Mouse (Mus musculus) c-Kit-positive CD71-positive TER-119-positive erythroid progenitor cells, embryonic 14.5 days (primary cell): Measurements from ENCODE around the gene Cnksr1.
"Not testable (repeated sequence)": the region's sequence is repeated elsewhere in the genome, so short reads cannot be mapped to it uniquely, and the experiment has no call there.

Experiments
- DNase-seq: peaks from one replicate; pipeline ENCODE4 v3.0.0-alpha.2; 2013; ENCODE audit warnings: low spot score

Cnksr1 gene

GRCm38 (mm10) chr4:134238279-134238651, at the start of gene Cnksr1:
Gene Cnksr1, minus strand, starts transcription at chr4:134238399.
- no peak for DNase-seq

GRCm38 (mm10) chr4:134287575-134288025, 49.4 kb upstream of the Cnksr1 start, which contains the start of gene Pdik1l:
Gene Pdik1l, minus strand, starts transcription at chr4:134287895.
- peak; percentile 76 for DNase-seq

GRCm38 (mm10) chr4:134287168-134287564, 49.0 kb upstream of the Cnksr1 start:
- DNase-seq: peak; percentile 85

GRCm38 (mm10) chr4:134286226-134287167, 48.3 kb upstream of the Cnksr1 start:
- peak; percentile 29 for DNase-seq

- DNase-seq: peak; percentile 84
Measured at GRCm38 (mm10) chr4:134284942-134285341, 46.7 kb upstream of the Cnksr1 start.

GRCm38 (mm10) chr4:134273417-134274345, 35.5 kb upstream of the Cnksr1 start:
- DNase-seq: peak; percentile 86

- DNase-seq: no peak
Measured at GRCm38 (mm10) chr4:134272731-134273416, 34.7 kb upstream of the Cnksr1 start.

GRCm38 (mm10) chr4:134271979-134272378, 33.8 kb upstream of the Cnksr1 start:
- no peak for DNase-seq

GRCm38 (mm10) chr4:134269622-134270021, 31.4 kb upstream of the Cnksr1 start:
- not testable (repeated sequence) for DNase-seq

- no peak for DNase-seq
Measured at GRCm38 (mm10) chr4:134268102-134268655, 30.0 kb upstream of the Cnksr1 start.

- no peak for DNase-seq
Measured at GRCm38 (mm10) chr4:134265860-134266585, 27.8 kb upstream of the Cnksr1 start.

GRCm38 (mm10) chr4:134263191-134263590, 25.0 kb upstream of the Cnksr1 start:
- DNase-seq: no peak

GRCm38 (mm10) chr4:134258354-134258753, 20.2 kb upstream of the Cnksr1 start:
- DNase-seq: no peak

GRCm38 (mm10) chr4:134257198-134258009, 19.2 kb upstream of the Cnksr1 start:
- no peak for DNase-seq

GRCm38 (mm10) chr4:134256407-134257197, 18.4 kb upstream of the Cnksr1 start:
- DNase-seq: no peak

GRCm38 (mm10) chr4:134255854-134256253, 17.7 kb upstream of the Cnksr1 start:
- no peak for DNase-seq

- DNase-seq: no peak
Measured at GRCm38 (mm10) chr4:134254835-134255234, 16.6 kb upstream of the Cnksr1 start.

- no peak for DNase-seq
Measured at GRCm38 (mm10) chr4:134253722-134254324, 15.6 kb upstream of the Cnksr1 start, which contains the start of gene Grrp1. Gene Grrp1, minus strand, starts transcription at chr4:134254106.
